9 mouse cellular contexts compared by ENCODE assay signal in the genomic region with DNA sequence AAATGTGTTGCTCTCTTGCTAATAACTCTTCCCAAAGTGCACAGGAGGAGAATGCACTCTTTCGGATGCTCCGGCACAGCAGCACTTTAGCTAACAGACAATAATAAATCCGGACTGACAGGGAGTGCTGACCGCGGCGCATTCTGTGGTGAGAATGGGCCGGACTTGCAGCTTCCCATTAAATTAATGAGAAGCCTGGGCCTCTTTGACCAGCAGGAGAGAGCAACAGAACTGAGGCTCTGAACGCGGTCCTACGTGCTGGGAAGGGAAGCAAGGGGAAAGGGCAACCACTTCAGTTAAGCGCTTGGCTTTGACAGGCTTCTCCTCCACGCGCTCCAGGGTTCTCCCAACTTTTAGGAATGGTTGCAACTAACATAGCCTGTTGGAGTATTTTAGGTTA.
DNase-seq lines count a peak whose midpoint lies in the region; ATAC-seq and TF ChIP-seq lines count a peak whose summit lies in the region.
"Had no signal": no experiment of that assay in that cellular context is flagged by ENCODE, and none has a peak within 500 bp of the region (broad histone marks: within the 10 kb centered on the region; RNA-seq: fewer than 3 reads in every experiment).

No protein-coding gene starts in this region.

- no peak overlapping the region for H3K9ac ChIP-seq in lung, embryonic 14.5 days
- no peak overlapping the region for H3K9ac ChIP-seq in forebrain, embryonic 15.5 days (replicated peaks)

- ATAC-seq in lung, embryonic 14.5 days (ENCODE audit: insufficient read depth) = peak; percentile 49; the same call in 1 of the 2 replicates
- no peak for ATAC-seq in forebrain, embryonic 15.5 days (replicated peaks)

- no peaks in the 10 kb centered on the region for H3K4me1 ChIP-seq in lung, embryonic 14.5 days (ENCODE audit: insufficient read depth)
- H3K4me1 ChIP-seq in forebrain, embryonic 15.5 days = peaks cover 4% of the 10 kb centered on the region; the same call in 1 of the 2 replicates

- no peak overlapping the region for H3K27ac ChIP-seq in lung, embryonic 14.5 days (ENCODE audit: low read depth)
- H3K27ac ChIP-seq in forebrain, embryonic 15.5 days (replicated peaks) = no peak overlapping the region

- H3K4me2 ChIP-seq in lung, embryonic 14.5 days = peak overlapping the region; percentile 49
- peak overlapping the region; percentile 31; the same call in 1 of the 2 replicates for H3K4me2 ChIP-seq in forebrain, embryonic 15.5 days (replicated peaks)

- H3K9me3 ChIP-seq in lung, embryonic 14.5 days (ENCODE audit: low read depth, low read length) = no peaks in the 10 kb centered on the region
- no peaks in the 10 kb centered on the region for H3K9me3 ChIP-seq in forebrain, embryonic 15.5 days

- no peaks in the 10 kb centered on the region for H3K36me3 ChIP-seq in lung, embryonic 14.5 days (ENCODE audit: insufficient read depth)
- no peaks in the 10 kb centered on the region for H3K36me3 ChIP-seq in forebrain, embryonic 15.5 days

- H3K4me3 ChIP-seq in lung, embryonic 14.5 days (ENCODE audit: low read depth, low read length) = no peak overlapping the region
- no peak overlapping the region for H3K4me3 ChIP-seq in forebrain, embryonic 15.5 days
- H3K4me3 ChIP-seq: erythroblast, embryonic 14.5 days had no signal

- no peaks in the 10 kb centered on the region for H3K27me3 ChIP-seq in lung, embryonic 14.5 days (ENCODE audit: insufficient read depth, low read length)
- no peaks in the 10 kb centered on the region for H3K27me3 ChIP-seq in forebrain, embryonic 15.5 days

- peak; percentile 49 for DNase-seq in lung, embryonic 14.5 days
- no peak for DNase-seq in lung, postnatal 10 days
- DNase-seq in kidney, postnatal 14 days = peak; percentile 70
- DNase-seq in retina, embryonic 14.5 days (ENCODE audit: low spot score) = peak; percentile 84
- DNase-seq in cerebellum, adult 18-20 months = no peak
- DNase-seq in cerebellum, postnatal 4 days (ENCODE audit: low spot score in 2 of 2) = no peak
- DNase-seq in heart, postnatal 10 days = no peak

- 8% methylated on average over 13 of the region's 13 CpGs for WGBS in lung, embryonic 14.5 days
- WGBS in forebrain, embryonic 15.5 days = 20% methylated on average over 13 of the region's 13 CpGs

- TF ChIP-seq CTCF in lung, embryonic 14.5 days (IDR thresholded peaks at IDR 0.05; ENCODE audit: low read depth) = no peak

- intact Hi-C loops in heart, postnatal 10 days (cut with DNase I) = loop anchor here (5.0 kb wide), 2 partner anchors 1279 to 1554 kb away; no protein-coding TSS in a partner anchor

Comparison
In these comparisons a context has a peak if more than half of its experiments do, and no peak if none do; other contexts are left out.
1. DNase-seq: peak in lung, embryonic 14.5 days (single experiment), kidney, postnatal 14 days (single experiment) and retina, embryonic 14.5 days (single experiment); none in lung, postnatal 10 days (single experiment), cerebellum, adult 18-20 months (0 of 2), cerebellum, postnatal 4 days (0 of 2) and heart, postnatal 10 days (0 of 2).